Mouse (Mus musculus): ENCODE results near the gene Ftsj3. TPM values are rescaled to one million over a fixed set of nuclear protein-coding genes. Genes with fewer than 3 reads are reported as not detected.
"Not testable (repeated sequence)": the region's sequence is repeated elsewhere in the genome, so short reads cannot be mapped to it uniquely, and the experiment has no call there.

Gene Ftsj3
- total RNA-seq, 2 experiments from 2014 or later: 31.0 to 32.8 TPM

- DNase-seq (ENCODE audit: extremely low spot score in 1 of 2, low spot score in 2 of 2): peak in 1 of 2 experiments; percentile 63
- intact Hi-C loops (cut with DNase I): no loop called here
These were observed 16.1 kb upstream of the Ftsj3 start for GRCm38 (mm10) chr11:106271794-106272643.

GRCm38 (mm10) chr11:106271131-106271793 is 15.4 kb upstream of the Ftsj3 start:
- intact Hi-C loops (cut with DNase I): no loop called here
- DNase-seq (ENCODE audit: extremely low spot score in 1 of 2, low spot score in 2 of 2): peak in 1 of 2 experiments; percentile 21

GRCm38 (mm10) chr11:106269060-106269431 is 13.2 kb upstream of the Ftsj3 start:
- DNase-seq (ENCODE audit: extremely low spot score in 1 of 2, low spot score in 2 of 2): peak in 1 of 2 experiments; percentile 33
- intact Hi-C loops (cut with DNase I): no loop called here

- DNase-seq (ENCODE audit: extremely low spot score in 1 of 2, low spot score in 2 of 2): peak in 1 of 2 experiments; percentile 60
- intact Hi-C loops (cut with DNase I): no loop called here
These were observed 12.6 kb upstream of the Ftsj3 start for GRCm38 (mm10) chr11:106268326-106269059.

GRCm38 (mm10) chr11:106267871-106268270 is 12.0 kb upstream of the Ftsj3 start:
- DNase-seq (ENCODE audit: extremely low spot score in 1 of 2, low spot score in 2 of 2): no peak

GRCm38 (mm10) chr11:106267311-106267852 is 11.5 kb upstream of the Ftsj3 start:
- DNase-seq (ENCODE audit: extremely low spot score in 1 of 2, low spot score in 2 of 2): peak in 1 of 2 experiments; percentile 58
- intact Hi-C loops (cut with DNase I): no loop called here

More at GRCm38 (mm10) chr11:106267871-106268270, 12.0 kb upstream of the Ftsj3 start:
- intact Hi-C loops (cut with DNase I): no loop called here

- DNase-seq (ENCODE audit: extremely low spot score in 1 of 2, low spot score in 2 of 2): no peak
These were observed 10.6 kb upstream of the Ftsj3 start for GRCm38 (mm10) chr11:106266431-106266830.

GRCm38 (mm10) chr11:106265570-106265969 is 9.7 kb upstream of the Ftsj3 start:
- intact Hi-C loops (cut with DNase I): no loop called here

More at GRCm38 (mm10) chr11:106266431-106266830, 10.6 kb upstream of the Ftsj3 start:
- intact Hi-C loops (cut with DNase I): no loop called here

GRCm38 (mm10) chr11:106264988-106265387 is 9.1 kb upstream of the Ftsj3 start:
- peak in 1 of 2 experiments; percentile 29 for DNase-seq (ENCODE audit: extremely low spot score in 1 of 2, low spot score in 2 of 2)
- intact Hi-C loops (cut with DNase I): no loop called here

More at GRCm38 (mm10) chr11:106265570-106265969, 9.7 kb upstream of the Ftsj3 start:
- no peak for DNase-seq (ENCODE audit: extremely low spot score in 1 of 2, low spot score in 2 of 2)

- no peak for DNase-seq (ENCODE audit: extremely low spot score in 1 of 2, low spot score in 2 of 2)
- intact Hi-C loops (cut with DNase I): no loop called here
These were observed 8.1 kb upstream of the Ftsj3 start for GRCm38 (mm10) chr11:106263963-106264362.

GRCm38 (mm10) chr11:106260826-106261450 is 5.1 kb upstream of the Ftsj3 start:
- DNase-seq (ENCODE audit: extremely low spot score in 1 of 2, low spot score in 2 of 2): no peak
- intact Hi-C loops (cut with DNase I): no loop called here

GRCm38 (mm10) chr11:106256775-106257174 is 896 bp upstream of the Ftsj3 start:
- DNase-seq (ENCODE audit: extremely low spot score in 1 of 2, low spot score in 2 of 2): peak in 1 of 2 experiments; percentile 33
- intact Hi-C loops (cut with DNase I): no loop called here

- peak in 1 of 2 experiments; percentile 36 for DNase-seq (ENCODE audit: extremely low spot score in 1 of 2, low spot score in 2 of 2)
- intact Hi-C loops (cut with DNase I): no loop called here
These were observed 705 bp downstream of the Ftsj3 start for GRCm38 (mm10) chr11:106255174-106255573.

- no peak for DNase-seq (ENCODE audit: extremely low spot score in 1 of 2, low spot score in 2 of 2)
- intact Hi-C loops (cut with DNase I): no loop called here
These were observed 1.1 kb downstream of the Ftsj3 start for GRCm38 (mm10) chr11:106254767-106255166.

- no peak for DNase-seq (ENCODE audit: extremely low spot score in 1 of 2, low spot score in 2 of 2)
- intact Hi-C loops (cut with DNase I): no loop called here
These were observed 6.6 kb downstream of the Ftsj3 start for GRCm38 (mm10) chr11:106249326-106249725.

GRCm38 (mm10) chr11:106246834-106247233 is 9.0 kb downstream of the Ftsj3 start:
- intact Hi-C loops (cut with DNase I): no loop called here
- DNase-seq (ENCODE audit: extremely low spot score in 1 of 2, low spot score in 2 of 2): no peak

- intact Hi-C loops (cut with DNase I); DNase-seq (ENCODE audit: extremely low spot score in 1 of 2, low spot score in 2 of 2): not testable (repeated sequence)
These were observed 21.9 kb downstream of the Ftsj3 start for GRCm38 (mm10) chr11:106233978-106234377.

GRCm38 (mm10) chr11:106220603-106221002 is 35.3 kb downstream of the Ftsj3 start:
- intact Hi-C loops (cut with DNase I): no loop called here
- DNase-seq (ENCODE audit: extremely low spot score in 1 of 2, low spot score in 2 of 2): no peak
